Mouse (Mus musculus): ENCODE measurements at regions not wholly inside any gene's neighbourhood (a gene's known extent, or its start where the extent isn't known, plus 50 kb on each side); places are given as distances from the start of the nearest gene placed in this dataset.

- ATAC-seq (ENCODE audit: low FRiP score) = no peak
- 50% methylated on average over 3 of the region's 3 CpGs for WGBS
- Histone ChIP-seq H3K4me1 (no peaks in the 10 kb centered on the region), H3K27me3 (replicated peaks) (no peaks in the 10 kb centered on the region), H3K36me3 (no peaks in the 10 kb centered on the region), H3K4me2 (no peak overlapping the region), H3K9ac (replicated peaks) (no peak overlapping the region), H3K4me3 (replicated peaks) (no peak overlapping the region), H3K27ac (replicated peaks) (no peak overlapping the region), H3K9me3 (replicated peaks) (no peaks in the 10 kb centered on the region)
Measured at GRCm38 (mm10) chr16:93102174-93102573, 276.2 kb upstream of the Runx1 start.

GRCm38 (mm10) chr16:93098057-93098456 is 272.1 kb upstream of the Runx1 start:
- Histone ChIP-seq H3K4me2 (no peak overlapping the region), H3K9ac (replicated peaks) (no peak overlapping the region), H3K36me3 (no peaks in the 10 kb centered on the region), H3K9me3 (replicated peaks) (no peaks in the 10 kb centered on the region), H3K27me3 (replicated peaks) (no peaks in the 10 kb centered on the region), H3K4me1 (no peaks in the 10 kb centered on the region), H3K4me3 (replicated peaks) (no peak overlapping the region), H3K27ac (replicated peaks) (no peak overlapping the region)
- 75% methylated on average over 8 of the region's 8 CpGs for WGBS
- ATAC-seq (ENCODE audit: low FRiP score) = no peak

DNA sequence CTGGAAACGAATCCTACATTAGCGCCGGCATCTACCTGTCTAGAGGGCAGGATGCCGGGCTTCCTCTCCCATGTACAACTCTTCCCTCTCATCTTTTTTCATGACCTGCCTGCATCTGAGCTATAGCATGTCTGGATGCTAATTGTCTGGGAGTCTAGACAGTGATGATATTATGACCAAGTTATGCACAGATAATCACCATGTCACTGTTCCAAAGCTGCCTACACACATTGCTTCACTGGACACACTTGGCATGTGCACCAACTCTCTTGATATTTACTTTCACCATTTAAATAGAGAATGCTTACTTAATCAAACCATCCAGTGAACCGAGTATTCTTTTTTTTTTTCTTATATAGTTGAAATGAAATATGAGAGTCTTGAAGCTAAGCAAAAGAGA is 270.2 kb upstream of the Runx1 start:
- no peak for ATAC-seq (ENCODE audit: low FRiP score)
- Histone ChIP-seq H3K27me3 (replicated peaks) (no peaks in the 10 kb centered on the region), H3K9ac (replicated peaks) (no peak overlapping the region), H3K36me3 (no peaks in the 10 kb centered on the region), H3K4me3 (replicated peaks) (no peak overlapping the region), H3K4me2 (no peak overlapping the region), H3K27ac (replicated peaks) (no peak overlapping the region), H3K4me1 (no peaks in the 10 kb centered on the region), H3K9me3 (replicated peaks) (no peaks in the 10 kb centered on the region)
- 77% methylated on average over 5 of the region's 5 CpGs for WGBS

DNA sequence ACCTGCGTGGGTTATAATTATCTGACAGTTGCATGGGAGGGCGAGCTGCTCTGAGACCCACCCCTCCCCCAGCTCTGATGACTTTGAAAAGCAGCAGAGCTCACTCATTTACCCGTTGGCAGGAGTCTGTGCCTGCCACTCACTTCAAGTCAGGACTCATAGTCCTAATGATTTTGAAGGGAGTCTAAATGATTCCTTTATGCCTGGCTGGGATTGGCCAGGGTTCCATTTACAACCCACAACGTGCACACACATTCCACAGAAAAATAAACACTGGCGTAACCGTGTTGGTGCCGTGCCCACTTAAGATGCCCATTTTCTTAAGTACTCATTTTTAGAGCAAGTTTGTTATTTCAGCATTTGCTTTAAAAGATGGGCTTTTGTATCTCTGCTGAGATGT is 266.8 kb upstream of the Runx1 start:
- Histone ChIP-seq H3K9me3 (replicated peaks) (no peaks in the 10 kb centered on the region), H3K27ac (replicated peaks) (no peak overlapping the region), H3K4me3 (replicated peaks) (no peak overlapping the region), H3K4me2 (no peak overlapping the region), H3K9ac (replicated peaks) (no peak overlapping the region), H3K4me1 (no peaks in the 10 kb centered on the region), H3K36me3 (no peaks in the 10 kb centered on the region), H3K27me3 (replicated peaks) (no peaks in the 10 kb centered on the region)
- no peak for ATAC-seq (ENCODE audit: low FRiP score)
- whole genome bisulfite sequencing = 65% methylated on average over 7 of the region's 7 CpGs

- 88% methylated on average over 10 of the region's 10 CpGs for WGBS
- Histone ChIP-seq H3K4me3 (replicated peaks) (no peak overlapping the region), H3K27ac (replicated peaks) (no peak overlapping the region), H3K4me2 (no peak overlapping the region), H3K4me1 (no peaks in the 10 kb centered on the region), H3K9me3 (replicated peaks) (no peaks in the 10 kb centered on the region), H3K36me3 (no peaks in the 10 kb centered on the region), H3K27me3 (replicated peaks) (no peaks in the 10 kb centered on the region), H3K9ac (replicated peaks) (no peak overlapping the region)
- no peak for ATAC-seq (ENCODE audit: low FRiP score)
Measured at GRCm38 (mm10) chr16:93085227-93085883, 259.4 kb upstream of the Runx1 start.

GRCm38 (mm10) chr16:93083756-93084155 is 257.8 kb upstream of the Runx1 start:
- Histone ChIP-seq H3K4me2 (no peak overlapping the region), H3K27ac (replicated peaks) (no peak overlapping the region), H3K36me3 (no peaks in the 10 kb centered on the region), H3K27me3 (replicated peaks) (no peaks in the 10 kb centered on the region), H3K4me1 (peaks cover 15% of the 10 kb centered on the region), H3K4me3 (replicated peaks) (no peak overlapping the region), H3K9ac (replicated peaks) (no peak overlapping the region), H3K9me3 (replicated peaks) (no peaks in the 10 kb centered on the region)
- no peak for ATAC-seq (ENCODE audit: low FRiP score)
- 83% methylated on average over 2 of the region's 2 CpGs for WGBS

GRCm38 (mm10) chr16:93083142-93083541 is 257.2 kb upstream of the Runx1 start:
- Histone ChIP-seq H3K27ac (replicated peaks) (no peak overlapping the region), H3K4me1 (peaks cover 15% of the 10 kb centered on the region), H3K4me3 (replicated peaks) (no peak overlapping the region), H3K27me3 (replicated peaks) (no peaks in the 10 kb centered on the region), H3K4me2 (no peak overlapping the region), H3K9ac (replicated peaks) (no peak overlapping the region), H3K36me3 (no peaks in the 10 kb centered on the region), H3K9me3 (replicated peaks) (no peaks in the 10 kb centered on the region)
- WGBS = 85% methylated on average over 1 of the region's 1 CpGs
- ATAC-seq (ENCODE audit: low FRiP score) = no peak

DNA sequence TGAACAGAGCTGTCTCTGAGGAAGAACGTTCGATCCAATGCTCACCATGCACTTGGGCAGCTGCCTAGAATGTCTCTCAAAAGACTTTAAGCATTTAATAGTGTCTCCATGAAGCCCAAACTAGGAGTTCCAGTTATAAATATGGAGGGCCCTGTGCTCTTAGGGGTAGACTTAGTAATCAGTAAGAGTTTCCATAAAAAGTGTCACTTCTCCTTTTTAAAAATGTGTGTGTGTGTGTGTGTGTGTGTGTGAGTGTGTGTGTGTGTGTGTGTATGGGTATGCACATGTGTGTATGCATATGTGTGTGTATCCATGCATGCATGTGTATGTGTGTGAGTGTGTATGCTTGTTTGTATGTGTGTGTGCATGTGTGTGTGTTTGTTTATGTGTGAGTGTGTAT is 255.6 kb upstream of the Runx1 start:
- Histone ChIP-seq H3K4me2 (no peak overlapping the region), H3K27ac (replicated peaks) (no peak overlapping the region), H3K4me3 (replicated peaks) (no peak overlapping the region), H3K9ac (replicated peaks) (no peak overlapping the region), H3K27me3 (replicated peaks) (no peaks in the 10 kb centered on the region), H3K36me3 (no peaks in the 10 kb centered on the region), H3K4me1 (peaks cover 15% of the 10 kb centered on the region), H3K9me3 (replicated peaks) (no peaks in the 10 kb centered on the region)
- no peak for ATAC-seq (ENCODE audit: low FRiP score)
- 77% methylated on average over 2 of the region's 2 CpGs for WGBS

DNA sequence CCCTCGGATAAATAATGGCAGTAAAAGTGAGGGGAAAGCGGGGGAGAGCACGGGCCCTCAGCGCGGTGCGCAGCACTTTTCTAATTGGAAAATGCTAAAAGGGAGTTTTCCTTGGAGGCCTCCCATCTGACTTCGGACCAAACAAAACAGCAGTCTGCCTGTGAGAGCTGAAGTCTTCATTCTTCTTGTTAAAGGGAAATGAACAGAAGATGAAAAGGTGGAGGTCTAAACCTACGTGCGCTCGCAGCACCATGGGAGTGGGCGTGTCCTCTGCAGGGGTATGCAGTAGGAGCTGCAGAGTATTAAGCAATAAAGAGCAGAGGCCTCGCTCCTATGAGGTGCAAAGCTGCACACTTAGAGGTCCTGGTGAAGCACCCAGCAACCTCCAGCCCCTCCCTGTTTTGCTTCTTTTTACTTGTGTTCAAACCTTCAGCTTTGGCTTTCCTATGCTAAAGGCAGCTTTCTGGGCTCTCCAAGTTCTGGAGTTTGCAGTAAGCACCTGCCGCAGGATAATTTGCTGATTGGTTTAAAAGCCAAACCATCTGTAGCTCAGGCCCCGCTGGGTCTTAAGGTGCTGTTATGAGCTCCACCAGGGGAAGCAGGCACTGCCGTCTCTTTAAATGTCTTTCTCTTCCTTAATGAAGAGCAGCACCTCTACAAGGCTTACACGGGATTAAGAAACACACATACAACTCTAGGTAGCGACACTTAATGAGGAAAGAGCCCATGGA is 253.9 kb upstream of the Runx1 start:
- 31% methylated on average over 17 of the region's 17 CpGs for WGBS
- H3K4me3 ChIP-seq (replicated peaks) = peak overlapping the region; percentile 21; the same call in 1 of the 2 replicates
- H3K4me1 ChIP-seq = peaks cover 15% of the 10 kb centered on the region
- no peaks in the 10 kb centered on the region for H3K36me3 ChIP-seq
- H3K27me3 ChIP-seq (replicated peaks) = no peaks in the 10 kb centered on the region
- H3K9ac ChIP-seq (replicated peaks) = 0 out of 2 replicates have a peak overlapping the region, but pooled peaks have one; percentile 20
- H3K9me3 ChIP-seq (replicated peaks) = no peaks in the 10 kb centered on the region
- no peak for ATAC-seq (ENCODE audit: low FRiP score)
- H3K4me2 ChIP-seq = peak overlapping the region; percentile 51
- peak overlapping the region; percentile 38; the same call in 1 of the 2 replicates for H3K27ac ChIP-seq (replicated peaks)

GRCm38 (mm10) chr16:93078909-93079308 is 253.0 kb upstream of the Runx1 start:
- H3K27me3 ChIP-seq (replicated peaks) = no peaks in the 10 kb centered on the region
- H3K4me2 ChIP-seq = peak overlapping the region; percentile 51
- 72% methylated on average over 3 of the region's 3 CpGs for whole genome bisulfite sequencing
- no peak overlapping the region for H3K9ac ChIP-seq (replicated peaks)
- no peaks in the 10 kb centered on the region for H3K9me3 ChIP-seq (replicated peaks)
- no peaks in the 10 kb centered on the region for H3K36me3 ChIP-seq
- peaks cover 15% of the 10 kb centered on the region for H3K4me1 ChIP-seq
- no peak overlapping the region for H3K27ac ChIP-seq (replicated peaks)
- no peak for ATAC-seq (ENCODE audit: low FRiP score)
- H3K4me3 ChIP-seq (replicated peaks) = no peak overlapping the region

DNA sequence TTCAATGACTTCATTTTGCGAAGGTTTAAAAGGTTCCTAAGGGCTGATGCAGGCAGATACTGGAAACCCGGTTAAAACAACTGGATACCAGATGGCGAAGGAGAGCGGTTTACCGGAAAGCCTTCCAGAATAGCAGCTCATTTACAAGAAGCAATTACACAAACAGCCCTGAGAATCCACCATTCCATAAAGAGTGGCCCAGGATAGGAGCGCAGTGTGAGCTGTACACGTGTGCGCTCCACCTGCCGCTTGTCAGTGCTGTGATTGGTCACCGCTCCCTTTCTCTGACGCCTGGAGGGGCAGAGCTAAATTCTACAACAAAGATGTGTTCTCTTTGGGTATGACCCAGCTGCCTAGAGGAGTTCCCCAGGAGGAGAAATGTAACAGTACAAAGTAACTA is 249.5 kb upstream of the Runx1 start:
- 78% methylated on average over 11 of the region's 11 CpGs for WGBS

DNA sequence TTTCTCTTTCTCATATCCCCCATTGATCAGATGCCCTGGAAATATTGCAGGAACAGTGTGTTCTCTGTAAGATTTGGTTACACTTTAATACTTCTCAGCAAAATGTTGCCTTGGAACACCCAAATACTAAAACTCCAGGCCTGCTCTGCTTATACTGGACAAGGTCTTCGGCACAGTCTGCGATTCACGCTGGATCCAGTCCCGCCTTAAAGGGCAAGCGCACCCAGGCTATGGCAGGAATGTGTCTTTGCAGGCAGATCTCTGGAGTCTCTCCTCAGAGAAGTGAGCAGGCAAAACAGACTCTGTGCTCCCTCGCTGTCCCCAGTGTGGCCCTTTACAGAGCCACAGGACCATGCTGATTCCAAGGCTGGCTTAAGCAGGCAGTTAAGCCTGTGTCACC is 246.2 kb upstream of the Runx1 start:
- WGBS = 75% methylated on average over 6 of the region's 6 CpGs
- ATAC-seq (ENCODE audit: low FRiP score) = no peak

More for the DNA sequence above, 249.5 kb upstream of the Runx1 start:
- ATAC-seq (ENCODE audit: low FRiP score) = no peak
- Histone ChIP-seq H3K4me1 (peaks cover 15% of the 10 kb centered on the region), H3K9me3 (replicated peaks) (no peaks in the 10 kb centered on the region), H3K27ac (replicated peaks) (no peak overlapping the region), H3K9ac (replicated peaks) (no peak overlapping the region), H3K36me3 (no peaks in the 10 kb centered on the region), H3K4me3 (replicated peaks) (no peak overlapping the region), H3K4me2 (no peak overlapping the region), H3K27me3 (replicated peaks) (no peaks in the 10 kb centered on the region)

More for the DNA sequence above, 246.2 kb upstream of the Runx1 start:
- no peak overlapping the region for H3K9ac ChIP-seq (replicated peaks)
- H3K4me3 ChIP-seq (replicated peaks) = no peak overlapping the region
- H3K4me1 ChIP-seq = no peaks in the 10 kb centered on the region
- H3K4me2 ChIP-seq = no peak overlapping the region
- H3K36me3 ChIP-seq = no peaks in the 10 kb centered on the region
- H3K27ac ChIP-seq (replicated peaks) = no peak overlapping the region
- H3K9me3 ChIP-seq (replicated peaks) = no peaks in the 10 kb centered on the region
- no peaks in the 10 kb centered on the region for H3K27me3 ChIP-seq (replicated peaks)

All from neural tube, embryonic 15.5 days (tissue).